Mouse (Mus musculus): ENCODE results near the gene Gjb3.

The Gjb3 gene

GRCm38 (mm10) chr4:127334870-127335504 lies 4.3 kb upstream of the Gjb3 start:
- no peak for DNase-seq (ENCODE audit: low spot score in 2 of 2)

- DNase-seq (ENCODE audit: low spot score in 2 of 2): no peak
Observed at GRCm38 (mm10) chr4:127331171-127331570, 527 bp upstream of the Gjb3 start.

GRCm38 (mm10) chr4:127329751-127330150 lies 893 bp downstream of the Gjb3 start:
- no peak for DNase-seq (ENCODE audit: low spot score in 2 of 2)

GRCm38 (mm10) chr4:127329046-127329445 lies 1.6 kb downstream of the Gjb3 start:
- DNase-seq (ENCODE audit: low spot score in 2 of 2): no peak

- no peak for DNase-seq (ENCODE audit: low spot score in 2 of 2)
Observed at GRCm38 (mm10) chr4:127328378-127328777, 2.3 kb downstream of the Gjb3 start.

- no peak for DNase-seq (ENCODE audit: low spot score in 2 of 2)
Observed at GRCm38 (mm10) chr4:127327749-127328148, 2.9 kb downstream of the Gjb3 start.

GRCm38 (mm10) chr4:127327258-127327657 lies 3.4 kb downstream of the Gjb3 start:
- no peak for DNase-seq (ENCODE audit: low spot score in 2 of 2)

GRCm38 (mm10) chr4:127325276-127325675 lies 5.4 kb downstream of the Gjb3 start:
- no peak for DNase-seq (ENCODE audit: low spot score in 2 of 2)

GRCm38 (mm10) chr4:127324759-127325158 lies 5.9 kb downstream of the Gjb3 start:
- DNase-seq (ENCODE audit: low spot score in 2 of 2): peak; percentile 55 to 87

GRCm38 (mm10) chr4:127324296-127324695 lies 6.3 kb downstream of the Gjb3 start:
- no peak for DNase-seq (ENCODE audit: low spot score in 2 of 2)

GRCm38 (mm10) chr4:127323651-127324050 lies 7.0 kb downstream of the Gjb3 start:
- DNase-seq (ENCODE audit: low spot score in 2 of 2): no peak

GRCm38 (mm10) chr4:127319613-127320012 lies 11.0 kb downstream of the Gjb3 start:
- DNase-seq (ENCODE audit: low spot score in 2 of 2): peak; percentile 48 to 79

GRCm38 (mm10) chr4:127317143-127317542 lies 13.5 kb downstream of the Gjb3 start:
- no peak for DNase-seq (ENCODE audit: low spot score in 2 of 2)

- DNase-seq (ENCODE audit: low spot score in 2 of 2): no peak
Observed at GRCm38 (mm10) chr4:127315753-127316152, 14.9 kb downstream of the Gjb3 start.

- DNase-seq (ENCODE audit: low spot score in 2 of 2): no peak
Observed at GRCm38 (mm10) chr4:127314585-127314984, 16.1 kb downstream of the Gjb3 start.

GRCm38 (mm10) chr4:127313861-127314260 lies 16.8 kb downstream of the Gjb3 start, which contains the start of gene Gja4:
Gene Gja4, minus strand, starts transcription at chr4:127314039.
- DNase-seq (ENCODE audit: low spot score in 2 of 2): peak in 1 of 2 experiments; percentile 42

GRCm38 (mm10) chr4:127312349-127312748 lies 18.3 kb downstream of the Gjb3 start:
- no peak for DNase-seq (ENCODE audit: low spot score in 2 of 2)

GRCm38 (mm10) chr4:127311561-127311960 lies 19.1 kb downstream of the Gjb3 start:
- no peak for DNase-seq (ENCODE audit: low spot score in 2 of 2)

GRCm38 (mm10) chr4:127306915-127307314 lies 23.7 kb downstream of the Gjb3 start:
- DNase-seq (ENCODE audit: low spot score in 2 of 2): no peak

GRCm38 (mm10) chr4:127303796-127304195 lies 26.8 kb downstream of the Gjb3 start:
- DNase-seq (ENCODE audit: low spot score in 2 of 2): no peak

- DNase-seq (ENCODE audit: low spot score in 2 of 2): no peak
Observed at GRCm38 (mm10) chr4:127300503-127300902, 30.1 kb downstream of the Gjb3 start.

- DNase-seq (ENCODE audit: low spot score in 2 of 2): no peak
Observed at GRCm38 (mm10) chr4:127292631-127293030, 38.0 kb downstream of the Gjb3 start.

- DNase-seq (ENCODE audit: low spot score in 2 of 2): no peak
Observed at GRCm38 (mm10) chr4:127289039-127289548, 41.5 kb downstream of the Gjb3 start.

GRCm38 (mm10) chr4:127286907-127287306 lies 43.7 kb downstream of the Gjb3 start:
- no peak for DNase-seq (ENCODE audit: low spot score in 2 of 2)

Measured in spleen, postnatal 4 days (tissue).